Mouse (Mus musculus) C2C12 (cell line): ENCODE data around the gene Nxph4. TPM values are rescaled to one million over a fixed set of nuclear protein-coding genes. Genes with fewer than 3 reads are reported as not detected.
A peak's percentile ranks its signal among the peaks of the same experiment; 100 is the strongest.

ENCODE experiments used
- H3K27me3 ChIP-seq: one replicate; pipeline ENCODE4 v1.6.1; 2011; ENCODE audit not compliant: control insufficient read depth, insufficient read depth, insufficient read length
- H3K36me3 ChIP-seq: one replicate; pipeline ENCODE4 v1.6.1; 2011; ENCODE audit not compliant: control insufficient read depth, insufficient read depth
- H3K4me3 ChIP-seq: one replicate; pipeline ENCODE4 v1.5.1; 2011; ENCODE audit warnings: mild to moderate bottlenecking, control low read depth; ENCODE audit not compliant: poor library complexity, insufficient read depth, severe bottlenecking
- H3K79me2 ChIP-seq: one replicate; pipeline ENCODE4 v1.6.1; 2011; ENCODE audit not compliant: control insufficient read depth, insufficient read depth
- H3K79me3 ChIP-seq: one replicate; pipeline ENCODE4 v1.6.1; 2011; ENCODE audit warnings: low read depth, control low read depth
- H3ac ChIP-seq: one replicate; pipeline ENCODE3; 2011; ENCODE audit warnings: low read depth; ENCODE audit not compliant: control insufficient read depth, insufficient read length
- CEBPB ChIP-seq: IDR thresholded peaks from one replicate; pipeline ENCODE4 v1.6.1; 2011; ENCODE audit warnings: low read depth, mild to moderate bottlenecking, control low read depth, moderate library complexity
- CTCF ChIP-seq: IDR thresholded peaks from one replicate; pipeline ENCODE4 v1.5.1; 2011; ENCODE audit not compliant: control insufficient read depth, insufficient read depth, insufficient read length
- FOSL1 ChIP-seq: IDR thresholded peaks from one replicate; pipeline ENCODE4 v1.8.0; 2011; ENCODE audit warnings: mild to moderate bottlenecking, low read length; ENCODE audit not compliant: poor library complexity, insufficient read depth, severe bottlenecking
- MAX ChIP-seq: IDR thresholded peaks from one replicate; pipeline ENCODE4 v1.6.1; 2011; ENCODE audit warnings: mild to moderate bottlenecking, control low read depth
- MYOD1 ChIP-seq: IDR thresholded peaks from one replicate; pipeline ENCODE4 v1.6.1; 2011; ENCODE audit warnings: low read depth; ENCODE audit not compliant: control insufficient read depth, insufficient read length
- MYOG ChIP-seq: IDR thresholded peaks from one replicate; pipeline ENCODE4 v1.6.1; 2011; ENCODE audit not compliant: control insufficient read depth, insufficient read length; ENCODE audit errors: extremely low read depth
- USF1 ChIP-seq: IDR thresholded peaks from one replicate; pipeline ENCODE4 v1.6.1; 2011; ENCODE audit warnings: low read depth, mild to moderate bottlenecking, control low read depth, moderate library complexity
- polyA plus RNA-seq: library from polyadenylated mRNA; unstranded; fragments of >200 nt; fragmentation: generic; extraction: Trizol; gene quantifications from one replicate; pipeline ENCODE4 v1.2.1, GENCODE M21; 2012; ENCODE audit warnings: missing spikeins

Gene Nxph4
- polyA plus RNA-seq, 1 experiment: 1.2 TPM

GRCm38 (mm10) chr10:127542084-127542483 is 7.7 kb upstream of the Nxph4 start:
- H3K4me3 ChIP-seq: no peak overlapping the region
- H3K27me3 ChIP-seq: no peaks in the 10 kb centered on the region
- no peaks in the 10 kb centered on the region for H3K79me2 ChIP-seq
- H3K79me3 ChIP-seq: no peaks in the 10 kb centered on the region
- no peak for TF ChIP-seq CTCF
- no peak for TF ChIP-seq CEBPB
- TF ChIP-seq MAX: no peak
- TF ChIP-seq FOSL1: no peak
- TF ChIP-seq USF1: no peak
- no peak for TF ChIP-seq MYOG
- TF ChIP-seq MYOD1: no peak
- peaks cover 82% of the 10 kb centered on the region for H3K36me3 ChIP-seq
- no peak overlapping the region for H3ac ChIP-seq

- Histone ChIP-seq H3K27me3 (no peaks in the 10 kb centered on the region), H3K79me2 (no peaks in the 10 kb centered on the region), H3K79me3 (no peaks in the 10 kb centered on the region), H3ac (no peak overlapping the region), H3K4me3 (no peak overlapping the region), H3K36me3 (peaks cover 77% of the 10 kb centered on the region)
- TF ChIP-seq CEBPB (no peak), MYOG (no peak), USF1 (no peak), CTCF (no peak), FOSL1 (no peak), MAX (no peak)
Measured at GRCm38 (mm10) chr10:127541510-127541909, 7.2 kb upstream of the Nxph4 start.

- H3K79me2 ChIP-seq: no peaks in the 10 kb centered on the region
- TF ChIP-seq CEBPB: no peak
- no peak for TF ChIP-seq MYOD1
- no peak for TF ChIP-seq FOSL1
- peak; percentile 90 for TF ChIP-seq CTCF
- no peak overlapping the region for H3K4me3 ChIP-seq
- peaks cover 42% of the 10 kb centered on the region for H3K36me3 ChIP-seq
- H3K79me3 ChIP-seq: no peaks in the 10 kb centered on the region
- H3K27me3 ChIP-seq: peaks cover 8% of the 10 kb centered on the region
- H3ac ChIP-seq: no peak overlapping the region
Measured at GRCm38 (mm10) chr10:127537854-127538583, 3.7 kb upstream of the Nxph4 start.

- Histone ChIP-seq H3K79me2 (no peaks in the 10 kb centered on the region), H3K79me3 (no peaks in the 10 kb centered on the region), H3K4me3 (no peak overlapping the region), H3K36me3 (peaks cover 30% of the 10 kb centered on the region), H3K27me3 (peaks cover 18% of the 10 kb centered on the region), H3ac (no peak overlapping the region)
- TF ChIP-seq CTCF (peak; percentile 33), MYOD1 (no peak), MAX (no peak), CEBPB (no peak)
Measured at GRCm38 (mm10) chr10:127536586-127537314, 2.4 kb upstream of the Nxph4 start.

GRCm38 (mm10) chr10:127534929-127535384 is 598 bp upstream of the Nxph4 start:
- H3K36me3 ChIP-seq: peaks cover 19% of the 10 kb centered on the region
- no peak for TF ChIP-seq FOSL1
- TF ChIP-seq MAX: no peak
- no peak for TF ChIP-seq CEBPB
- TF ChIP-seq CTCF: no peak
- TF ChIP-seq USF1: no peak
- no peak for TF ChIP-seq MYOD1
- TF ChIP-seq MYOG: no peak
- H3K4me3 ChIP-seq: no peak overlapping the region
- no peaks in the 10 kb centered on the region for H3K79me2 ChIP-seq
- H3K79me3 ChIP-seq: no peaks in the 10 kb centered on the region
- peaks cover 36% of the 10 kb centered on the region for H3K27me3 ChIP-seq
- H3ac ChIP-seq: peak overlapping the region; percentile 54
